ENCODE assay signal across 21 mouse cellular contexts in genomic region chr2:118781115-118781514, GRCm38 (mm10). TPM values are rescaled to one million over a fixed set of nuclear protein-coding genes. Genes with fewer than 3 reads are reported as not detected.
DNase-seq lines count a peak whose midpoint lies in the region; ATAC-seq and TF ChIP-seq lines count a peak whose summit lies in the region.
"Had no signal": no experiment of that assay in that cellular context is flagged by ENCODE, and none has a peak within 500 bp of the region (broad histone marks: within the 10 kb centered on the region; RNA-seq: fewer than 3 reads in every experiment).

No protein-coding gene starts in this region.

- no peaks in the 10 kb centered on the region; the same call in 1 of the 2 replicates for H3K4me1 ChIP-seq in forebrain, postnatal 0 days (ENCODE audit: insufficient read depth)
- H3K4me1 ChIP-seq in midbrain, postnatal 0 days (ENCODE audit: insufficient read depth, low read length) = 0 out of 2 replicates have a peak, but pooled peaks cover 5% of the 10 kb centered on the region
- peaks cover 11% of the 10 kb centered on the region for H3K4me1 ChIP-seq in liver, postnatal 0 days (ENCODE audit: insufficient read depth)

- intact Hi-C loops in left cerebral cortex, postnatal 4 days (cut with DNase I) = no loop called here

- no peak overlapping the region for H3K9ac ChIP-seq in forebrain, postnatal 0 days
- no peak overlapping the region for H3K9ac ChIP-seq in midbrain, postnatal 0 days (replicated peaks; ENCODE audit: low read length, poor library complexity, severe bottlenecking)
- no peak overlapping the region for H3K9ac ChIP-seq in liver, postnatal 0 days (replicated peaks)

- WGBS in forebrain, postnatal 0 days = 29% methylated on average over 1 of the region's 1 CpGs
- WGBS in midbrain, postnatal 0 days = 39% methylated on average over 1 of the region's 1 CpGs
- 33% methylated on average over 1 of the region's 1 CpGs for WGBS in liver, postnatal 0 days (ENCODE audit: insufficient replicate concordance)

- H3K9me3 ChIP-seq in forebrain, postnatal 0 days (ENCODE audit: low read length) = no peaks in the 10 kb centered on the region
- no peaks in the 10 kb centered on the region for H3K9me3 ChIP-seq in midbrain, postnatal 0 days (ENCODE audit: low read length)
- no peaks in the 10 kb centered on the region for H3K9me3 ChIP-seq in liver, postnatal 0 days (ENCODE audit: low read length)

- no peak for TF ChIP-seq EP300 in liver, postnatal 0 days (IDR thresholded peaks at IDR 0.05; ENCODE audit: low read depth)

- TF ChIP-seq CTCF in layer of hippocampus, adult 2 months (conservative IDR thresholded peaks at IDR 0.05) = no peak
- TF ChIP-seq CTCF in forebrain, postnatal 0 days (IDR thresholded peaks at IDR 0.05; ENCODE audit: low read depth) = no peak
- TF ChIP-seq CTCF in midbrain, postnatal 0 days (IDR thresholded peaks at IDR 0.05) = no peak
- TF ChIP-seq CTCF in liver, postnatal 0 days (IDR thresholded peaks at IDR 0.05; ENCODE audit: low read depth) = no peak

- no peak overlapping the region for H3K27ac ChIP-seq in layer of hippocampus, adult 2 months
- H3K27ac ChIP-seq in forebrain, postnatal 0 days (ENCODE audit: low read depth, low read length) = no peak overlapping the region
- H3K27ac ChIP-seq in midbrain, postnatal 0 days (ENCODE audit: low read depth, low read length) = peak overlapping the region; percentile 95; the same call in 1 of the 2 replicates
- H3K27ac ChIP-seq in liver, postnatal 0 days (ENCODE audit: low read depth) = no peak overlapping the region
- H3K27ac ChIP-seq: heart, adult 2 months had no signal

- ATAC-seq in forebrain, postnatal 0 days = no peak
- no peak for ATAC-seq in midbrain, postnatal 0 days (ENCODE audit: low FRiP score)
- no peak for ATAC-seq in liver, postnatal 0 days

- H3K27me3 ChIP-seq in forebrain, postnatal 0 days (ENCODE audit: insufficient read depth, low read length) = no peaks in the 10 kb centered on the region
- H3K27me3 ChIP-seq in midbrain, postnatal 0 days (ENCODE audit: insufficient read depth, low read length) = no peaks in the 10 kb centered on the region
- peaks cover 10% of the 10 kb centered on the region; the same call in 1 of the 2 replicates for H3K27me3 ChIP-seq in liver, postnatal 0 days (ENCODE audit: insufficient read depth, low read length)

- peak; percentile 43 for DNase-seq in cerebellum, adult 11-12 months
- DNase-seq in cerebellum, adult 18-20 months = no peak
- no peak for DNase-seq in layer of hippocampus, adult 2 months (ENCODE audit: low spot score in 2 of 2)
- DNase-seq in layer of hippocampus, adult 18-20 months (ENCODE audit: low spot score in 2 of 2) = no peak
- DNase-seq in forebrain, postnatal 0 days = no peak
- no peak for DNase-seq in midbrain, postnatal 0 days (ENCODE audit: low spot score)
- no peak for DNase-seq in left cerebral cortex, postnatal 4 days
- no peak for DNase-seq in liver, postnatal 0 days
- DNase-seq: adrenal gland, adult 8-10 months; cerebellum, adult 8-10 months; gastrocnemius, postnatal 10 days; heart, adult 2 months; kidney, adult 2 months; kidney, postnatal 14 days; liver; lung, adult 18-20 months; lung, postnatal 36 days had no signal

- peak overlapping the region; percentile 71; the same call in 1 of the 2 replicates for H3K4me2 ChIP-seq in forebrain, postnatal 0 days (ENCODE audit: low read depth)
- peak overlapping the region; percentile 61 for H3K4me2 ChIP-seq in midbrain, postnatal 0 days (ENCODE audit: low read depth, low read length, poor library complexity, severe bottlenecking)
- H3K4me2 ChIP-seq in liver, postnatal 0 days (ENCODE audit: low read depth, low read length) = no peak overlapping the region

- peaks cover 5% of the 10 kb centered on the region; the same call in 1 of the 2 replicates for H3K36me3 ChIP-seq in forebrain, postnatal 0 days (ENCODE audit: insufficient read depth)
- H3K36me3 ChIP-seq in midbrain, postnatal 0 days (ENCODE audit: insufficient read depth, low read length) = peaks cover 3% of the 10 kb centered on the region; the same call in 1 of the 2 replicates
- H3K36me3 ChIP-seq in liver, postnatal 0 days (replicated peaks; ENCODE audit: insufficient read depth, low read length) = no peaks in the 10 kb centered on the region

- H3K4me3 ChIP-seq in layer of hippocampus, adult 2 months = peak overlapping the region; percentile 82; the same call in 1 of the 2 replicates
- no peak overlapping the region for H3K4me3 ChIP-seq in forebrain, postnatal 0 days (ENCODE audit: low read depth, low read length)
- peak overlapping the region; percentile 57; the same call in 1 of the 2 replicates for H3K4me3 ChIP-seq in midbrain, postnatal 0 days (ENCODE audit: low read depth, low read length)
- H3K4me3 ChIP-seq in liver, postnatal 0 days (ENCODE audit: low read depth, low read length) = no peak overlapping the region
- H3K4me3 ChIP-seq: heart, adult 2 months had no signal

RNA-seq across cellular contexts. Expression of gene Disp2, which starts 1.6 kb away (rescaled TPM):
- 100 to 1,000 TPM; 263 to 273 TPM for total RNA-seq in layer of hippocampus, adult 2 months (2021)
- total RNA-seq in layer of hippocampus, adult 18-20 months (2021) = 100 to 1,000 TPM; 261 to 266 TPM
- total RNA-seq in forebrain, postnatal 0 days (2014; rRNA removed) = 48.4 and 91.3 TPM in 2 replicates
- 25.4 and 40.4 TPM in 2 replicates for polyA plus RNA-seq in forebrain, postnatal 0 days (2015; fragmentation: Nextera tagmentation; extraction: Ambion mirVana)
- 180 and 201 TPM in 2 replicates for total RNA-seq in midbrain, postnatal 0 days (2014; rRNA removed)
- 68.7 and 72.6 TPM in 2 replicates for polyA plus RNA-seq in midbrain, postnatal 0 days (2015; fragmentation: Nextera tagmentation; extraction: Ambion mirVana)
- total RNA-seq in left cerebral cortex, postnatal 4 days (2021) = 100 to 1,000 TPM; 109 to 128 TPM
- 0.06 and 0.14 TPM in 2 replicates for polyA plus RNA-seq in liver, postnatal 0 days (2015; fragmentation: Nextera tagmentation; extraction: Ambion mirVana)

RNA-seq across cellular contexts. Expression of gene Phgr1, which starts 8.5 kb away (rescaled TPM):
- not detected for total RNA-seq in layer of hippocampus, adult 2 months (2021)
- total RNA-seq in layer of hippocampus, adult 18-20 months (2021) = not detected
- total RNA-seq in forebrain, postnatal 0 days (2014; rRNA removed) = not detected in 2 replicates
- not detected in 2 replicates for polyA plus RNA-seq in forebrain, postnatal 0 days (2015; fragmentation: Nextera tagmentation; extraction: Ambion mirVana)
- not detected in 2 replicates for total RNA-seq in midbrain, postnatal 0 days (2014; rRNA removed)
- polyA plus RNA-seq in midbrain, postnatal 0 days (2015; fragmentation: Nextera tagmentation; extraction: Ambion mirVana) = not detected in 2 replicates
- total RNA-seq in left cerebral cortex, postnatal 4 days (2021) = not detected
- polyA plus RNA-seq in liver, postnatal 0 days (2015; fragmentation: Nextera tagmentation; extraction: Ambion mirVana) = not detected in 2 replicates
- total RNA-seq: adrenal gland, adult 8-10 months; gastrocnemius, postnatal 10 days; heart, adult 2 months; layer of hippocampus, postnatal 10 days; MEL had no signal
- polyA plus RNA-seq: brain, embryonic 14.5 days; frontal cortex, adult 2 months; heart, adult 2 months; kidney, adult 2 months had no signal

RNA-seq across cellular contexts. Expression of gene Ccdc9b, which starts 18.7 kb away (rescaled TPM):
- total RNA-seq in layer of hippocampus, adult 2 months (2021) = 1 to 10 TPM; 7.6 to 9.6 TPM
- total RNA-seq in layer of hippocampus, adult 18-20 months (2021) = 1 to 10 TPM; 6.5 to 6.7 TPM
- 1.8 and 2.4 TPM in 2 replicates for total RNA-seq in forebrain, postnatal 0 days (2014; rRNA removed)
- polyA plus RNA-seq in forebrain, postnatal 0 days (2015; fragmentation: Nextera tagmentation; extraction: Ambion mirVana) = 0.33 and 0.53 TPM in 2 replicates
- total RNA-seq in midbrain, postnatal 0 days (2014; rRNA removed) = 1.5 and 3.4 TPM in 2 replicates
- polyA plus RNA-seq in midbrain, postnatal 0 days (2015; fragmentation: Nextera tagmentation; extraction: Ambion mirVana) = 0.74 and 0.79 TPM in 2 replicates
- total RNA-seq in left cerebral cortex, postnatal 4 days (2021) = 1 to 10 TPM; 1.8 to 2.1 TPM
- 0.36 and 0.52 TPM in 2 replicates for polyA plus RNA-seq in liver, postnatal 0 days (2015; fragmentation: Nextera tagmentation; extraction: Ambion mirVana)

RNA-seq across cellular contexts. Expression of gene Knstrn, which starts 32.7 kb away (rescaled TPM):
- 1 to 10 TPM; 1.5 to 3.2 TPM for total RNA-seq in layer of hippocampus, adult 2 months (2021)
- 1 to 10 TPM; 1.1 TPM for total RNA-seq in layer of hippocampus, adult 18-20 months (2021)
- total RNA-seq in forebrain, postnatal 0 days (2014; rRNA removed) = 7.1 and 7.5 TPM in 2 replicates
- polyA plus RNA-seq in forebrain, postnatal 0 days (2015; fragmentation: Nextera tagmentation; extraction: Ambion mirVana) = 11.9 and 13.1 TPM in 2 replicates
- 3.1 and 4.5 TPM in 2 replicates for total RNA-seq in midbrain, postnatal 0 days (2014; rRNA removed)
- polyA plus RNA-seq in midbrain, postnatal 0 days (2015; fragmentation: Nextera tagmentation; extraction: Ambion mirVana) = 5.6 and 6.6 TPM in 2 replicates
- total RNA-seq in left cerebral cortex, postnatal 4 days (2021) = 1 to 10 TPM; 7.6 to 8.3 TPM
- 28.8 and 31.4 TPM in 2 replicates for polyA plus RNA-seq in liver, postnatal 0 days (2015; fragmentation: Nextera tagmentation; extraction: Ambion mirVana)

RNA-seq across cellular contexts. Expression of gene Inafm2, which starts 35.6 kb away (rescaled TPM):
- 10 to 100 TPM; 62.1 to 66.7 TPM for total RNA-seq in layer of hippocampus, adult 2 months (2021)
- 10 to 100 TPM; 71.4 to 77.5 TPM for total RNA-seq in layer of hippocampus, adult 18-20 months (2021)
- total RNA-seq in forebrain, postnatal 0 days (2014; rRNA removed) = 13.8 and 14.2 TPM in 2 replicates
- polyA plus RNA-seq in forebrain, postnatal 0 days (2015; fragmentation: Nextera tagmentation; extraction: Ambion mirVana) = 15.7 and 17.2 TPM in 2 replicates
- 13.5 and 17.4 TPM in 2 replicates for total RNA-seq in midbrain, postnatal 0 days (2014; rRNA removed)
- polyA plus RNA-seq in midbrain, postnatal 0 days (2015; fragmentation: Nextera tagmentation; extraction: Ambion mirVana) = 12.6 and 13.3 TPM in 2 replicates
- 10 to 100 TPM; 17.8 to 19.7 TPM for total RNA-seq in left cerebral cortex, postnatal 4 days (2021)
- 14.0 and 14.7 TPM in 2 replicates for polyA plus RNA-seq in liver, postnatal 0 days (2015; fragmentation: Nextera tagmentation; extraction: Ambion mirVana)

Comparison
In these comparisons a context has a peak if more than half of its experiments do, and no peak if none do; other contexts are left out.
1. H3K4me3 ChIP-seq: peak in layer of hippocampus, adult 2 months (single experiment) and midbrain, postnatal 0 days (single experiment); none in forebrain, postnatal 0 days (single experiment) and liver, postnatal 0 days (single experiment).